Comparison of ENCODE assay signal across 26 mouse cellular contexts in genomic region chr9:32101488-32101887, GRCm38 (mm10). TPM values are rescaled to one million over a fixed set of nuclear protein-coding genes. Genes with fewer than 3 reads are reported as not detected.
DNase-seq lines count a peak whose midpoint lies in the region; ATAC-seq and TF ChIP-seq lines count a peak whose summit lies in the region.
"Had no signal": no experiment of that assay in that cellular context is flagged by ENCODE, and none has a peak within 500 bp of the region (broad histone marks: within the 10 kb centered on the region; RNA-seq: fewer than 3 reads in every experiment).

No protein-coding gene starts in this region.

- ATAC-seq in common myeloid progenitor, adult 5-6 weeks (replicated peaks; ENCODE audit: low read depth, poor library complexity, severe bottlenecking) = peak; percentile 17; the same call in 1 of the 2 replicates
- 0 out of 2 replicates have a peak, but pooled peaks have one; percentile 62 for ATAC-seq in erythroid progenitor cell, adult 5-6 weeks (replicated peaks; ENCODE audit: low FRiP score, poor library complexity, severe bottlenecking)
- peak; percentile 72 for ATAC-seq in liver, embryonic 14.5 days (ENCODE audit: insufficient read depth)
- peak; percentile 66 for ATAC-seq in megakaryocyte-erythroid progenitor cell, adult 5-6 weeks (replicated peaks; ENCODE audit: low FRiP score, low TSS enrichment, poor library complexity, severe bottlenecking)
- ATAC-seq: forebrain, embryonic 16.5 days; hindbrain, embryonic 16.5 days; lung, postnatal 0 days; midbrain, embryonic 16.5 days had no signal

- no peak for TF ChIP-seq CTCF in liver, embryonic 14.5 days (IDR thresholded peaks at IDR 0.05; ENCODE audit: low read depth)

- no peaks in the 10 kb centered on the region for H3K36me3 ChIP-seq in liver, embryonic 14.5 days (replicated peaks; ENCODE audit: control insufficient read depth, insufficient read depth, low read depth)
- H3K36me3 ChIP-seq: forebrain, embryonic 10.5 days; limb, embryonic 12.5 days had no signal

- H3K9ac ChIP-seq in liver, embryonic 14.5 days (replicated peaks) = no peak overlapping the region
- H3K9ac ChIP-seq: limb, embryonic 12.5 days had no signal

- DNase-seq in liver, embryonic 14.5 days (ENCODE audit: low read depth in 3 of 3, low spot score in 3 of 3) = peak; percentile 41 to 51 (median 50)
- no peak for DNase-seq in left cerebral cortex, adult 8-10 months (ENCODE audit: low spot score in 2 of 2)
- DNase-seq in cerebellum, adult 9-11 months = no peak
- DNase-seq: adrenal gland, postnatal 25 days; B cell, adult 2 months; cerebellum, adult 18-20 months; cerebellum, postnatal 25 days; gastrocnemius, adult 2 months; heart, postnatal 14 days; kidney, adult 8-10 months; layer of hippocampus, adult 9-11 months; lung, adult 18-20 months; lung, postnatal 4 days; right cerebral cortex, adult 18-20 months; spleen, adult 18-20 months; thymus, adult 2 months had no signal

- H3K4me1 ChIP-seq in liver, embryonic 14.5 days (replicated peaks; ENCODE audit: control insufficient read depth in 2 of 2, insufficient read depth in 2 of 2, low read length in 1 of 2) = peaks cover 27 to 36% of the 10 kb centered on the region in 2 experiments

- no peaks in the 10 kb centered on the region for H3K27me3 ChIP-seq in liver, embryonic 14.5 days (ENCODE audit: control insufficient read depth, insufficient read depth, low read length)
- H3K27me3 ChIP-seq: limb, embryonic 12.5 days had no signal

- WGBS in liver, embryonic 14.5 days (ENCODE audit: insufficient replicate concordance) = 14% methylated on average over 2 of the region's 2 CpGs

- TF ChIP-seq EP300 in liver, embryonic 14.5 days (IDR thresholded peaks at IDR 0.05; ENCODE audit: low read depth) = peak; percentile 80

- H3K27ac ChIP-seq in liver, embryonic 14.5 days = peak overlapping the region; percentile 45
- H3K27ac ChIP-seq: forebrain, embryonic 10.5 days; gastrocnemius, adult 2 months; kidney, postnatal 0 days; limb, embryonic 12.5 days had no signal

- H3K4me3 ChIP-seq in liver, embryonic 14.5 days (ENCODE audit: insufficient read depth in 1 of 2, low read depth in 2 of 2, low read length in 2 of 2) = no peak overlapping the region
- H3K4me3 ChIP-seq: forebrain, embryonic 10.5 days; gastrocnemius, adult 2 months; limb, embryonic 12.5 days had no signal

- H3K4me2 ChIP-seq in liver, embryonic 14.5 days (ENCODE audit: low read depth) = peak overlapping the region; percentile 4; the same call in 1 of the 2 replicates
- H3K4me2 ChIP-seq: limb, embryonic 12.5 days had no signal

- no peaks in the 10 kb centered on the region for H3K9me3 ChIP-seq in liver, embryonic 14.5 days (ENCODE audit: control insufficient read depth, low read length)
- H3K9me3 ChIP-seq: forebrain, embryonic 10.5 days; limb, embryonic 12.5 days had no signal

RNA-seq across cellular contexts. Expression of gene Arhgap32, which starts 14.4 kb away (rescaled TPM):
- 8.3 and 12.4 TPM in 2 replicates for total RNA-seq in common myeloid progenitor, adult 5-6 weeks (2017)
- total RNA-seq in erythroid progenitor cell, adult 5-6 weeks (2015; ENCODE audit: low replicate concordance) = under 0.01 TPM in 2 replicates
- total RNA-seq in erythroid progenitor cell, adult 5-6 weeks (2017; ENCODE audit: low replicate concordance) = 0.53 and 1.4 TPM in 2 replicates
- polyA plus RNA-seq in liver, embryonic 14.5 days (2012; rRNA removed) = 0.16 and 0.21 TPM in 2 replicates
- polyA plus RNA-seq in liver, embryonic 14.5 days (2014; fragmentation: Nextera tagmentation; extraction: Ambion mirVana) = 0.25 and 0.34 TPM in 2 replicates
- total RNA-seq in megakaryocyte-erythroid progenitor cell, adult 5-6 weeks (2014; fragmentation: Nextera tagmentation) = 0.24 and 0.59 TPM in 2 replicates
- total RNA-seq in megakaryocyte-erythroid progenitor cell, adult 5-6 weeks (2017) = 0.38 and 10.4 TPM in 2 replicates
- total RNA-seq in left cerebral cortex, adult 8-10 months (2022) = 100 to 1,000 TPM; 403 to 500 (median 438) TPM

Comparison
In these comparisons a context has a peak if more than half of its experiments do, and no peak if none do; other contexts are left out.
1. ATAC-seq: peak in every context shown above with its lines; median percentile 72 in liver, embryonic 14.5 days; 66 in megakaryocyte-erythroid progenitor cell, adult 5-6 weeks; 62 in erythroid progenitor cell, adult 5-6 weeks; 17 in common myeloid progenitor, adult 5-6 weeks.
2. DNase-seq: peak in liver, embryonic 14.5 days (3 of 3); none in left cerebral cortex, adult 8-10 months (0 of 2) and cerebellum, adult 9-11 months (single experiment).
3. RNA of gene Arhgap32, which starts 14.4 kb away (total RNA-seq): 403 to 500 TPM in left cerebral cortex, adult 8-10 months; 8.3 to 12.4 TPM in common myeloid progenitor, adult 5-6 weeks, under 0.01 to 1.4 TPM in erythroid progenitor cell, adult 5-6 weeks and 0.24 to 10.4 TPM in megakaryocyte-erythroid progenitor cell, adult 5-6 weeks; every median in the first group is over 10 times any median in the second.